Mouse (Mus musculus): ENCODE measurements around the gene Tmem50b. TPM values are rescaled to one million over a fixed set of nuclear protein-coding genes. Genes with fewer than 3 reads are reported as not detected.
A peak's percentile ranks its signal among the peaks of the same experiment; 100 is the strongest.
"Not testable (repeated sequence)": the region's sequence is repeated elsewhere in the genome, so short reads cannot be mapped to it uniquely, and the experiment has no call there.

The Tmem50b gene
- 41.4 and 43.3 TPM in 2 replicates for polyA plus RNA-seq (2016; fragmentation: Nextera tagmentation; extraction: Ambion mirVana)

- WGBS: under 1% methylated on average over 34 of the region's 34 CpGs
- peaks cover 20% of the 10 kb centered on the region for H3K4me1 ChIP-seq
- peak; percentile 98 for DNase-seq (ENCODE audit: low spot score)
- H3K27ac ChIP-seq (replicated peaks): peak within 1 kb of the TSS; percentile 86
- H3K9me3 ChIP-seq (replicated peaks): no peaks in the 10 kb centered on the region
- 0 out of 2 replicates have a peak, but pooled peaks cover 3% of the 10 kb centered on the region for H3K36me3 ChIP-seq
- peak within 1 kb of the TSS; percentile 93 for H3K4me3 ChIP-seq
- peaks cover 38% of the 10 kb centered on the region for H3K27me3 ChIP-seq (ENCODE audit: low read depth, poor library complexity, severe bottlenecking)
Observed at GRCm38 (mm10) chr16:91597672-91598010, at the start of gene Tmem50b. Tmem50b (minus strand) TSS chr16:91597800.

GRCm38 (mm10) chr16:91646681-91647419 is 49.2 kb upstream of the Tmem50b start, which contains the start of gene Gart:
Gart (minus strand) TSS chr16:91646952.
- no peaks in the 10 kb centered on the region for H3K9me3 ChIP-seq (replicated peaks)
- peaks cover 34% of the 10 kb centered on the region for H3K36me3 ChIP-seq
- peak; percentile 92 for DNase-seq (ENCODE audit: low spot score)
- H3K4me1 ChIP-seq: peaks cover 23% of the 10 kb centered on the region
- under 1% methylated on average over 59 of the region's 59 CpGs for WGBS
- H3K27me3 ChIP-seq (ENCODE audit: low read depth, poor library complexity, severe bottlenecking): no peaks in the 10 kb centered on the region
- peak within 1 kb of the TSS; percentile 99 for H3K27ac ChIP-seq (replicated peaks)
- peak within 1 kb of the TSS; percentile 86 for H3K4me3 ChIP-seq

- DNase-seq (ENCODE audit: low spot score): no peak
- WGBS: 2% methylated on average over 11 of the region's 11 CpGs
- Histone ChIP-seq H3K4me3 (peak overlapping the region; percentile 86), H3K9me3 (replicated peaks) (no peaks in the 10 kb centered on the region), H3K27me3 (ENCODE audit: low read depth, poor library complexity, severe bottlenecking) (no peaks in the 10 kb centered on the region), H3K27ac (replicated peaks) (peak overlapping the region; percentile 99), H3K36me3 (peaks cover 34% of the 10 kb centered on the region), H3K4me1 (peaks cover 23% of the 10 kb centered on the region)
Observed at GRCm38 (mm10) chr16:91645995-91646602, 48.5 kb upstream of the Tmem50b start.

GRCm38 (mm10) chr16:91645420-91645819 is 47.8 kb upstream of the Tmem50b start:
- peaks cover 34% of the 10 kb centered on the region for H3K36me3 ChIP-seq
- peak overlapping the region; percentile 86 for H3K4me3 ChIP-seq
- DNase-seq (ENCODE audit: low spot score); H3K27me3 ChIP-seq (ENCODE audit: low read depth, poor library complexity, severe bottlenecking); H3K9me3 ChIP-seq (replicated peaks); H3K27ac ChIP-seq (replicated peaks): not testable (repeated sequence)
- H3K4me1 ChIP-seq: peaks cover 23% of the 10 kb centered on the region
- WGBS: 100% methylated on average over 1 of the region's 2 CpGs

- Histone ChIP-seq H3K27me3 (ENCODE audit: low read depth, poor library complexity, severe bottlenecking) (no peaks in the 10 kb centered on the region), H3K27ac (replicated peaks) (no peak overlapping the region), H3K4me1 (peaks cover 20% of the 10 kb centered on the region), H3K9me3 (replicated peaks) (no peaks in the 10 kb centered on the region), H3K36me3 (peaks cover 36% of the 10 kb centered on the region), H3K4me3 (no peak overlapping the region)
- DNase-seq (ENCODE audit: low spot score): no peak
- WGBS: 91% methylated on average over 2 of the region's 2 CpGs
Observed at GRCm38 (mm10) chr16:91644901-91645300, 47.3 kb upstream of the Tmem50b start.

GRCm38 (mm10) chr16:91640171-91640570 is 42.6 kb upstream of the Tmem50b start:
- DNase-seq (ENCODE audit: low spot score): no peak
- H3K4me3 ChIP-seq: no peak overlapping the region
- H3K9me3 ChIP-seq (replicated peaks): no peaks in the 10 kb centered on the region
- WGBS: 96% methylated on average over 8 of the region's 8 CpGs
- H3K36me3 ChIP-seq: peaks cover 83% of the 10 kb centered on the region
- no peak overlapping the region for H3K27ac ChIP-seq (replicated peaks)
- no peaks in the 10 kb centered on the region for H3K27me3 ChIP-seq (ENCODE audit: low read depth, poor library complexity, severe bottlenecking)
- peaks cover 4% of the 10 kb centered on the region; the same call in 1 of the 2 replicates for H3K4me1 ChIP-seq

GRCm38 (mm10) chr16:91639636-91640035 is 42.0 kb upstream of the Tmem50b start:
- Histone ChIP-seq H3K36me3 (peaks cover 88% of the 10 kb centered on the region), H3K4me1 (no peaks in the 10 kb centered on the region)
- WGBS: 90% methylated on average over 2 of the region's 2 CpGs

GRCm38 (mm10) chr16:91639161-91639560 is 41.6 kb upstream of the Tmem50b start:
- peaks cover 93% of the 10 kb centered on the region for H3K36me3 ChIP-seq
- 97% methylated on average over 5 of the region's 5 CpGs for WGBS
- no peaks in the 10 kb centered on the region for H3K27me3 ChIP-seq (ENCODE audit: low read depth, poor library complexity, severe bottlenecking)
- no peaks in the 10 kb centered on the region for H3K9me3 ChIP-seq (replicated peaks)
- no peak for DNase-seq (ENCODE audit: low spot score)
- no peaks in the 10 kb centered on the region for H3K4me1 ChIP-seq
- no peak overlapping the region for H3K27ac ChIP-seq (replicated peaks)
- H3K4me3 ChIP-seq: no peak overlapping the region

More at GRCm38 (mm10) chr16:91639636-91640035, 42.0 kb upstream of the Tmem50b start:
- Histone ChIP-seq H3K27ac (replicated peaks) (no peak overlapping the region), H3K9me3 (replicated peaks) (no peaks in the 10 kb centered on the region), H3K4me3 (no peak overlapping the region), H3K27me3 (ENCODE audit: low read depth, poor library complexity, severe bottlenecking) (no peaks in the 10 kb centered on the region)
- DNase-seq (ENCODE audit: low spot score): no peak

GRCm38 (mm10) chr16:91633641-91634040 is 36.0 kb upstream of the Tmem50b start:
- H3K27me3 ChIP-seq (ENCODE audit: low read depth, poor library complexity, severe bottlenecking): no peaks in the 10 kb centered on the region
- peaks cover 98% of the 10 kb centered on the region for H3K36me3 ChIP-seq
- WGBS: 92% methylated on average over 12 of the region's 12 CpGs
- no peak overlapping the region for H3K4me3 ChIP-seq
- H3K4me1 ChIP-seq: no peaks in the 10 kb centered on the region
- no peaks in the 10 kb centered on the region for H3K9me3 ChIP-seq (replicated peaks)
- H3K27ac ChIP-seq (replicated peaks): no peak overlapping the region
- no peak for DNase-seq (ENCODE audit: low spot score)

GRCm38 (mm10) chr16:91632940-91633339 is 35.3 kb upstream of the Tmem50b start:
- no peaks in the 10 kb centered on the region for H3K4me1 ChIP-seq
- no peaks in the 10 kb centered on the region for H3K27me3 ChIP-seq (ENCODE audit: low read depth, poor library complexity, severe bottlenecking)
- no peak overlapping the region for H3K4me3 ChIP-seq
- WGBS: 93% methylated on average over 7 of the region's 7 CpGs
- no peak overlapping the region for H3K27ac ChIP-seq (replicated peaks)
- DNase-seq (ENCODE audit: low spot score): no peak
- peaks cover 98% of the 10 kb centered on the region for H3K36me3 ChIP-seq
- no peaks in the 10 kb centered on the region for H3K9me3 ChIP-seq (replicated peaks)

GRCm38 (mm10) chr16:91632439-91632838 is 34.8 kb upstream of the Tmem50b start:
- no peaks in the 10 kb centered on the region for H3K27me3 ChIP-seq (ENCODE audit: low read depth, poor library complexity, severe bottlenecking)
- no peak for DNase-seq (ENCODE audit: low spot score)
- no peak overlapping the region for H3K27ac ChIP-seq (replicated peaks)
- no peaks in the 10 kb centered on the region for H3K9me3 ChIP-seq (replicated peaks)
- no peak overlapping the region for H3K4me3 ChIP-seq
- 95% methylated on average over 5 of the region's 5 CpGs for WGBS
- no peaks in the 10 kb centered on the region for H3K4me1 ChIP-seq
- peaks cover 98% of the 10 kb centered on the region for H3K36me3 ChIP-seq

- no peaks in the 10 kb centered on the region for H3K9me3 ChIP-seq (replicated peaks)
- no peak for DNase-seq (ENCODE audit: low spot score)
- WGBS: 76% methylated on average over 1 of the region's 1 CpGs
- H3K27me3 ChIP-seq (ENCODE audit: low read depth, poor library complexity, severe bottlenecking): no peaks in the 10 kb centered on the region
- H3K27ac ChIP-seq (replicated peaks): no peak overlapping the region
- H3K4me3 ChIP-seq: no peak overlapping the region
- peaks cover 98% of the 10 kb centered on the region for H3K36me3 ChIP-seq
- no peaks in the 10 kb centered on the region for H3K4me1 ChIP-seq
Observed at GRCm38 (mm10) chr16:91630584-91630983, 33.0 kb upstream of the Tmem50b start.

- WGBS: 93% methylated on average over 4 of the region's 4 CpGs
- no peak overlapping the region for H3K27ac ChIP-seq (replicated peaks)
- H3K4me1 ChIP-seq: no peaks in the 10 kb centered on the region
- H3K4me3 ChIP-seq: no peak overlapping the region
- H3K27me3 ChIP-seq (ENCODE audit: low read depth, poor library complexity, severe bottlenecking): no peaks in the 10 kb centered on the region
- H3K9me3 ChIP-seq (replicated peaks): no peaks in the 10 kb centered on the region
- H3K36me3 ChIP-seq: peaks cover 98% of the 10 kb centered on the region
- no peak for DNase-seq (ENCODE audit: low spot score)
Observed at GRCm38 (mm10) chr16:91629749-91630148, 32.1 kb upstream of the Tmem50b start.
